Mouse (Mus musculus): Measurements from ENCODE around the gene Arsg. TPM values are rescaled to one million over a fixed set of nuclear protein-coding genes. Genes with fewer than 3 reads are reported as not detected.

Arsg gene
- polyA plus RNA-seq, 1 experiment = 4.0 TPM

DNA sequence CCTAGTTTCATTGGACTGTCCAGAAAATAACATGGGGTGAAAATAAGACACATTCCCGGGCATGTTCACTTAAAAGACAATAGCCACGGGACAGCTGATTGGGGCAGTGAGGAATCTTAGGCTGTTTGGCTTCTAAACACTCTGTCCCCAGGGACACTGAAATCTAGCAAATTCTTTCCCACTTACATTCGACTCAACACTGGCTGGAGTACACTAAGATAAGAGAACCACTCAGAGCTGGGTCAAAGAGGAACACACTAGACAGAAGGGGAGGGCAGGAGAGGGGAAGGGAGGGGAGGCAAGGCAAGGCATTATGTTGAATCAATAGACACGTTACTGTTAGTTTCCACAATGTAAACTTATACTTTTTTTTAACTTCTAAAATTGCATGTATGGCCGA lies 12.6 kb upstream of the Arsg start:
- Histone ChIP-seq H3K4me1 (replicated peaks; ENCODE audit: control insufficient read depth, insufficient read depth, low read length) (no peaks in the 10 kb centered on the region), H3K27ac (ENCODE audit: control insufficient read depth, insufficient read depth, low read length) (no peak overlapping the region), H3K36me3 (ENCODE audit: control insufficient read depth, insufficient read depth, low read length) (peaks cover 3% of the 10 kb centered on the region; the same call in 1 of the 2 replicates), H3K27me3 (ENCODE audit: control insufficient read depth, insufficient read depth, low read length) (no peaks in the 10 kb centered on the region), H3K4me3 (ENCODE audit: control insufficient read depth, insufficient read depth, low read length) (no peak overlapping the region)
- TF ChIP-seq CTCF (IDR thresholded peaks at IDR 0.05; ENCODE audit: borderline replicate concordance, control insufficient read depth, extremely low read depth, insufficient read depth, low read length, poor library complexity) (no peak), POLR2A (IDR thresholded peaks at IDR 0.05; ENCODE audit: control insufficient read depth, extremely low read depth, insufficient read depth, low read length, poor library complexity) (no peak)
- DNase-seq = no peak
- 84% methylated on average over 5 of the region's 5 CpGs for WGBS

DNA sequence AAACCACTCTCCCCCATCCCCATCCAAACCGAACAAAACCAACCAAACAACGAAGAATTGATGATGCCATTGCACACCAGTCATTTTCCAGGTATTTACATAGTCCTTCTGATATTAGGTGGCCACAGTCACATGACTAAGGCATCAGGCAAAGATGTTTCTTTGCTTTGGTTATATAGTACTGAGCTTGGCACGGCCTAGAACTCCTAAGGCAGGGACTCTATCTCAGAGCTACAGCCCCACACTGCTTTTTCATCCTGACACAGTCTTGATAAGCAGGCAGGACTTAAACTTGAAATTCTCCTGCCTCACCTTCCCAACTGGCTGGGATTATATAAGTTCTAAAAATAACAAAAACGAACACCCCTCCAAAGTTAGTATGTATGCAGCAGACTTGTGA lies 8.1 kb upstream of the Arsg start:
- TF ChIP-seq POLR2A (IDR thresholded peaks at IDR 0.05; ENCODE audit: control insufficient read depth, extremely low read depth, insufficient read depth, low read length, poor library complexity) = no peak
- TF ChIP-seq CTCF (IDR thresholded peaks at IDR 0.05; ENCODE audit: borderline replicate concordance, control insufficient read depth, extremely low read depth, insufficient read depth, low read length, poor library complexity) = no peak
- Histone ChIP-seq H3K4me3 (ENCODE audit: control insufficient read depth, insufficient read depth, low read length) (no peak overlapping the region), H3K36me3 (ENCODE audit: control insufficient read depth, insufficient read depth, low read length) (no peaks in the 10 kb centered on the region), H3K4me1 (replicated peaks; ENCODE audit: control insufficient read depth, insufficient read depth, low read length) (0 out of 2 replicates have a peak, but pooled peaks cover 7% of the 10 kb centered on the region), H3K27me3 (ENCODE audit: control insufficient read depth, insufficient read depth, low read length) (no peaks in the 10 kb centered on the region), H3K27ac (ENCODE audit: control insufficient read depth, insufficient read depth, low read length) (no peak overlapping the region)
- DNase-seq = no peak
- 96% methylated on average over 4 of the region's 4 CpGs for WGBS

DNA sequence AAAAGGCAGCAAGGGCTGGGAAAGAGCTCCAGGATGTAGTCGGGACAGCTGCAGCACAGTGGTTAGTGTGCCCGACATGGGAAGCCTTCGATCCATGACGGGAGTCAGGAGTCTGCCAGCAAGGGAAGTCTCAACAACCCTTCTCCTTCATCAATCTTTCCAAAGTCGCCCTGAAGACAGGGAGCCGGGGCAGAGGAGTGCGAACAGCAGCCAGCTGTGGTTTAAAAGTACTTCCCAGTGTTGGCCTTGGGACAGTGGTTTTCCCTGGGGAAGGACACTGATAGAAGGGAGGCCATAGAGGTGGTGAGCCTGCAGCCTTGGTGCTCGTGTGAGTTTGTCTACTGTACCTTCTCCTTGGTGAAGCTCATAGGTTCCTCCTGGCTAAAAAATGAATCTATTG lies 6.2 kb upstream of the Arsg start:
- Histone ChIP-seq H3K27me3 (ENCODE audit: control insufficient read depth, insufficient read depth, low read length) (no peaks in the 10 kb centered on the region), H3K4me3 (ENCODE audit: control insufficient read depth, insufficient read depth, low read length) (no peak overlapping the region), H3K4me1 (replicated peaks; ENCODE audit: control insufficient read depth, insufficient read depth, low read length) (peaks cover 19% of the 10 kb centered on the region), H3K27ac (ENCODE audit: control insufficient read depth, insufficient read depth, low read length) (no peak overlapping the region), H3K36me3 (ENCODE audit: control insufficient read depth, insufficient read depth, low read length) (no peaks in the 10 kb centered on the region)
- WGBS = 93% methylated on average over 8 of the region's 8 CpGs
- no peak for DNase-seq
- no peak for TF ChIP-seq POLR2A (IDR thresholded peaks at IDR 0.05; ENCODE audit: control insufficient read depth, extremely low read depth, insufficient read depth, low read length, poor library complexity)
- TF ChIP-seq CTCF (IDR thresholded peaks at IDR 0.05; ENCODE audit: borderline replicate concordance, control insufficient read depth, extremely low read depth, insufficient read depth, low read length, poor library complexity) = no peak

DNA sequence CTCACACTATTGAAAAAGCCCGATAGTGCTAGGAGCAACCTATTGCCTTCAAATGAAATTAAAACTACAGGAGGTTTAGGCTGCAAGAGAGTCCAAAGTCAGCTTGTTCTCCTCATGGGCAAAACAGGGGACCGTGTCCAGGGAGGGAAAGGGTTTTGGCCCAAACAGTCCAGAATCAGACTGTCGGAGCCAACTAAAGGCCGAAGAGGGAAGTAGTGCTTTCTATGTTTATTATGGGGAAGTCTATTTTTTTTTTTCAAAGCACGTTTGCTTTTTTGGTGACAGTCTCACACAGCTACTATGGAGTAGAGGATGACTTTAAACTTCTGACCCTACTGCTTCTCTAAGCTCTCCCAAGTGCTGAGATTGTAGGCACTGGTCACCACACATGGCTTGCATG lies 5.0 kb upstream of the Arsg start:
- Histone ChIP-seq H3K27me3 (ENCODE audit: control insufficient read depth, insufficient read depth, low read length) (no peaks in the 10 kb centered on the region), H3K27ac (ENCODE audit: control insufficient read depth, insufficient read depth, low read length) (no peak overlapping the region), H3K4me1 (replicated peaks; ENCODE audit: control insufficient read depth, insufficient read depth, low read length) (peaks cover 23% of the 10 kb centered on the region), H3K4me3 (ENCODE audit: control insufficient read depth, insufficient read depth, low read length) (no peak overlapping the region), H3K36me3 (ENCODE audit: control insufficient read depth, insufficient read depth, low read length) (no peaks in the 10 kb centered on the region)
- no peak for DNase-seq
- no peak for TF ChIP-seq POLR2A (IDR thresholded peaks at IDR 0.05; ENCODE audit: control insufficient read depth, extremely low read depth, insufficient read depth, low read length, poor library complexity)
- TF ChIP-seq CTCF (IDR thresholded peaks at IDR 0.05; ENCODE audit: borderline replicate concordance, control insufficient read depth, extremely low read depth, insufficient read depth, low read length, poor library complexity) = no peak
- WGBS = 66% methylated on average over 5 of the region's 5 CpGs

DNA sequence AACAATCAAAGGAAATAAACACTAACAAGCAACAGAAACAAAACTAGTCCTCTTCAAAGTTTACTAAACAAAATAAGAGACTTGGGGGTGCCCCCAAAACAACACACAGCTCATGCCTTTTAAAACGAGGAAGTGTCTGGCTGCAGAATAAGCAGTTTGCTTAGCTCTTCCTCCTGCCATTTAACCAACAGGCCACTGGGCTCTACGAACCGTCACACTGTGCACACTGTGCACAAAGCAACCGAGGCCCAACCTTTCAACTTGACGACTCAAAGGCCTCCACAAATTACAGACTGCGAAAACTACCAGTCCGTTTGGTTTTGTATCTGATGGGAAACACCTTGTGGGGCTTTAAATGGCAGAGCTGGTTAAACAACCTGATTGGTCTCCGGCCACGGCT lies 3.0 kb upstream of the Arsg start:
- Histone ChIP-seq H3K36me3 (ENCODE audit: control insufficient read depth, insufficient read depth, low read length) (no peaks in the 10 kb centered on the region), H3K27me3 (ENCODE audit: control insufficient read depth, insufficient read depth, low read length) (no peaks in the 10 kb centered on the region), H3K4me1 (replicated peaks; ENCODE audit: control insufficient read depth, insufficient read depth, low read length) (peaks cover 27% of the 10 kb centered on the region), H3K4me3 (ENCODE audit: control insufficient read depth, insufficient read depth, low read length) (no peak overlapping the region), H3K27ac (ENCODE audit: control insufficient read depth, insufficient read depth, low read length) (peak overlapping the region; percentile 60)
- TF ChIP-seq CTCF (IDR thresholded peaks at IDR 0.05; ENCODE audit: borderline replicate concordance, control insufficient read depth, extremely low read depth, insufficient read depth, low read length, poor library complexity) = no peak
- TF ChIP-seq POLR2A (IDR thresholded peaks at IDR 0.05; ENCODE audit: control insufficient read depth, extremely low read depth, insufficient read depth, low read length, poor library complexity) = no peak
- DNase-seq = no peak
- WGBS = 44% methylated on average over 9 of the region's 9 CpGs

DNA sequence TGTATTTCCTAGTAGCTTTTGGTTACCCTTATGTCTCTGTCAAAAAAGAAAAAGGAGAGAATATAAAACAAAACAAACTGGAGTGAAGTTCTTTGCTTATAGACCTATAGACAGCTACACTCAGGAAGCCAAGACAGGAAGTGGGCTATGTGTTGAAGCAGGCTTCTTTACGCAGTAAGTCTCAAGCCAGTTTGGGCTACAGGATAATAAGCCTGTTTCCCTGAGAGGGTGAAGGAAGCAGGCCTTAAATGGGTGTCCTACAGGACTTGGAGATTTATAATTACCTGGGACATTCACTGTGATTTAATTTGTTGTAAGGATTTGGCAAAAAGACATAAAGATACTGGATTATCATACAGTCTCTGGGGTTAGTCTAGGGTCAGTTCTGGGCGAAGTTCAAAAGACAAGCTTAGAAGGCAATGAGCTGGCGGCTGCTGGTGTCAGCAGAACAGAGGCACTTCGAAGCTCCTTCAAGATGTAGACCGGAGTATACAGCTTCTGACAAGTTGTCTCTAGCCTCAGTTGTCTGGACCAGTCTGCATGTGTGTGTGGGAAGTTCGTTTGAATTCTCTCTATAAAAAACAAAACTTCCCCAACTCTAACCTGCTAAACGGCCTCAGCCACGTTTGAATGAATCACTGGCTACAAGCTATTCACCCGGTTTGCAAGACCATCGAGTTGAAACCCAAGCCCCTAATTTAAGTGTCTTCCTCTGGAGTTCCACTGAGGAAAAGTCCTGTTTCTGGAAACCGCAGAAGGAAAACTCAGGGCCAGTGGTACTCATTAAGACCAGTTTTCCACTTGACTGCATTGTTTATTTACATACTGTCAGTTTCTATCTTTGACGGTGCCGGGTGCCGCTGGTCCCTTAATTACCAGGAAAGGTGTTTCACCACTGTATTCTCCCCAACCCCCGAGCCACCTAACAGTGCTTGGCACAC lies 2.0 kb upstream of the Arsg start:
- no peaks in the 10 kb centered on the region for H3K36me3 ChIP-seq (ENCODE audit: control insufficient read depth, insufficient read depth, low read length)
- no peak overlapping the region for H3K4me3 ChIP-seq (ENCODE audit: control insufficient read depth, insufficient read depth, low read length)
- WGBS = 10% methylated on average over 15 of the region's 15 CpGs

More for the DNA sequence above, 2.0 kb upstream of the Arsg start:
- peaks cover 27% of the 10 kb centered on the region for H3K4me1 ChIP-seq (replicated peaks; ENCODE audit: control insufficient read depth, insufficient read depth, low read length)
- peak; percentile 42 for DNase-seq
- no peaks in the 10 kb centered on the region for H3K27me3 ChIP-seq (ENCODE audit: control insufficient read depth, insufficient read depth, low read length)
- TF ChIP-seq POLR2A (IDR thresholded peaks at IDR 0.05; ENCODE audit: control insufficient read depth, extremely low read depth, insufficient read depth, low read length, poor library complexity) (no peak), CTCF (IDR thresholded peaks at IDR 0.05; ENCODE audit: borderline replicate concordance, control insufficient read depth, extremely low read depth, insufficient read depth, low read length, poor library complexity) (no peak)
- peak overlapping the region; percentile 92 for H3K27ac ChIP-seq (ENCODE audit: control insufficient read depth, insufficient read depth, low read length)
